Mouse (Mus musculus): ENCODE results near the gene Asl.

Gene Asl

GRCm38 (mm10) chr5:130003229-130003628 is 25.8 kb downstream of the Asl start:
- DNase-seq (ENCODE audit: low spot score), result no peak

GRCm38 (mm10) chr5:130002301-130003146 is 26.5 kb downstream of the Asl start, which contains the start of gene Gusb:
TSS of gene Gusb (minus strand) at chr5:130003049.
- peak; percentile 83 for DNase-seq (ENCODE audit: low spot score)

- DNase-seq (ENCODE audit: low spot score), result no peak
These were observed 27.6 kb downstream of the Asl start for GRCm38 (mm10) chr5:130001356-130001987.

DNA sequence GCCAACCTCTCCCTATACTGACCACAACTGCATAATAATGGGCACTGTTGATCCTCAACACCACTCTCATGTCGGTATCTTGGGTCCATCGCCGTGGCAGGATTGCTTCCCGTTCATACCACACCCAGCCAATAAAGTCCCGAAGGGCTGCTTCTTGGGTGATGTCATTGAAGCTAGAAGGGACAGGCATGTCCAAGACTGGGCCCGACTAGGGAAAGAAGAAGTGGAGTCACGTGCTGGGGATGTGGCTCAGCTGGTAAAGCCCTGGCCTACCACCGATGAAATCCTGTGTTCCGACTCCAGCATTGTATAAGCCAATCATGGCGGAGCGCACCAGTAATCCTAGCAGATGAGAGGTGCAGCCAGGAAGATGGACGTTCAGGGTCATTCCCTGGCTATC is 28.3 kb downstream of the Asl start:
- no peak for DNase-seq (ENCODE audit: low spot score)

DNA sequence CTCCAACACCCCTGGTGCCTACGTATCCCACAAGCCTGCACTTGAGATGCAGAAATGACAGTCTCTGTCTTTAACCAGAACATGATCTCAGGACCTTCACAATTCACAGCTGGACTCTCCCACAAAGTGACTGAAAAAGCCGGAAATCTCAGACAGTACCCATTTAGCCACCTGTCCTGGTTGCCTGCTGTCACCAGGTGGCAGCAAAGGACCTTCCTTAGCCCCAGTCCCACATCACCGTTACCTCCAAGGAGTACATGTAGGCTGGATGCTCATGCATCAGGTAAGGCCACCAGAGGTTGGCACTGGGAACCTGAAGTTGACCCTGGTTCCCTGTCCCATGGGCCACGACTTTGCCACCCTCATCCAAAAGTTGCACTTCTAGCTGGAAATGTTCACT is 29.9 kb downstream of the Asl start:
- peak; percentile 77 for DNase-seq (ENCODE audit: low spot score)

- no peak for DNase-seq (ENCODE audit: low spot score)
These were observed 31.3 kb downstream of the Asl start for GRCm38 (mm10) chr5:129997700-129998099.

DNA sequence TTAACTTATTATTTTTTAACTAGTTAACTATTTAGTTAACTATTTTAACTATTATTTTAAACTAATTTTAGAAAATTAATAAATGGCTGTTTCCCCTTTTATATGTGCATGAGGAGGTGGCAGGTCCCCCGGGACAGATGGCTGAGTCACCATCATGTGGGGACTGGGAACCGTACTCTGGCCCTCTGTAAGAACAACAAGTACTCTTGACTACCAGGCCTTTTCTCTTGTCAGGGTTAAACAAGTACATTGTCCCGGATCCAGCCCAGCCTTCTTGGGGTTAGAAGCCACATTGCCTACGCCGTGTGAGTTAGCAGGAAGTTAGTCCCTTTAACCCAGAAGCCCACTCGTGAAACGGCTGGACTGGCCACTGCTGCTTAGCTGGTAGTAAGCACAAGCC is 34.1 kb downstream of the Asl start:
- no peak for DNase-seq (ENCODE audit: low spot score)

GRCm38 (mm10) chr5:129993374-129993773 is 35.7 kb downstream of the Asl start:
- DNase-seq (ENCODE audit: low spot score), result no peak

DNA sequence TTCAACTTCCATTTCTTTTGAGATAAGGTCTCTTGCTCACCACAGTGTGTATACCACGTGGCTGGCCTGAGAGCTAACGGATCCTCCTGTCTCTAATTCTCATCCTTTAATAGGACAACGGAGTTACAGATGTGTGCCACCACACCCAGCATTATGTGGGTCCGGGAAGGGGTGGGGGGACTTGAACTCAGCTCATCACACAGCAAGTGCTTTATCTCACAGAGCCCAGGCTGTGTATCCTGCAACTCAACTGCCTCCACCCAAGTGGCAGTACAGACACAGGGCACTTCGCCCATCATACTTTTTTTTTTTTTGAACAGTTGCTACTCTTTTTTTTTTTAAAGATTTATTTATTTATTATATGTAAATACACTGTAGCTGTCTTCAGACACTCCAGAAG is 37.1 kb downstream of the Asl start:
- DNase-seq (ENCODE audit: low spot score), result no peak

DNA sequence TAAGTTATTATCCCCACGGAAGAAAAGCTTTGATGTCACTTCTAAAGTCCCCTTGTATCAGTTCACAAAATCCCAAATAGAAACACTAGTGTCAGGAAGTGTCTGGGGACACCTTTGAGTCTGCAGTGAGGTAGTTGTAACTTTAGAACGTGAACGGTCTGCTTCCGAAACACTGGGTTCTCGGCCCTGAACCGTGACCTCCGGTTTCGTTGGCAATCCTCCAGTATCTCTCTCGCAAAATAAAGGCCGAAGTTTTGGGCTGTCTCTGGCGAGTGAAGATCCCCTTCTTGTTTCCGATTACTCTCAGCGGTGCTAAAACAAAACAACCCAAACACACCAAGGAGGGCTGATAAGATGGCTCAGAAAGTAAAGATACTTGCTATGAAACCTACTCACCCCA is 39.7 kb downstream of the Asl start:
- no peak for DNase-seq (ENCODE audit: low spot score)

- DNase-seq (ENCODE audit: low spot score), result no peak
These were observed 48.8 kb downstream of the Asl start for GRCm38 (mm10) chr5:129980216-129980615.

GRCm38 (mm10) chr5:129978608-129979007 is 50.4 kb downstream of the Asl start:
- no peak for DNase-seq (ENCODE audit: low spot score)

- DNase-seq (ENCODE audit: low spot score), result no peak
These were observed 51.3 kb downstream of the Asl start for GRCm38 (mm10) chr5:129977768-129978167.

- no peak for DNase-seq (ENCODE audit: low spot score)
These were observed 54.2 kb downstream of the Asl start for GRCm38 (mm10) chr5:129974866-129975311.

GRCm38 (mm10) chr5:129974354-129974753 is 54.7 kb downstream of the Asl start:
- DNase-seq (ENCODE audit: low spot score), result no peak

DNA sequence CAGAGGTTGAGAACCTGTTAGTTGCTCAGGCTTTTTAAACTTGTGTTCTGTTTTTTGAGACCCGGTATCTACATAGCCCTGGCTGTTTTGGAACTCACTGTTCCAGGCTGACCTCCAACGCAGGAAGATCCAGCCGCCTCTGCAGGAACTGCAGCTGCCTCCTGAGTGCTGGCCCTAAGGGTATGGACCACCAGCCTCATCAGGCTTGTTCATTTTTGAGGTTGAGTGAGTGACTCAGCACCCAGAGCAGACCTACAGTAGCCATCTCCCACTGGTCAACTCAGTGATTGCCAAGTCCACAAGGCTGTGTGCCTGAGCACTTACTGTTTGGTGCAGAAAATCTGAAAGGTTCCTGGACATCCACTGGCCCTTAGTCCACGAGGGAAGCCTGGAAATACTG is 57.6 kb downstream of the Asl start:
- no peak for DNase-seq (ENCODE audit: low spot score)

DNA sequence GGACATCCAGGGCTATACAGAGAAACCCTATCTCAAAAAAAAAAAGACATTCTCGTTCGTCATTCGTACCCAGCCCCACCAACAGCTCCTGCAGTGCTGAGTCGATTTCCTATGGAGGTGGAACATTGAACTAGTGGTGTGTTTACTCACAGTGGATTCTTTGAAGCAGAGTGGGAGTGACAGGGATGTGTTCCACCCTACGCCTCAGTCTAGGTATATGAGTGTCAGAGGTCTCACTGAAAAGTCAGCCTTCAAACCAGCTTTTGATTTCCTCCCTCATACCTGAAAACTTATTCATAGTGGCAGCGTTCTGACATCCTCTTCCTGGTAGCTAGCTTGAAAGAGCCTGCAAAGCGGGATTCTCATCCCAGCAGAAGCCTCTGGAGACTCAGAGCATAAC is 60.6 kb downstream of the Asl start:
- no peak for DNase-seq (ENCODE audit: low spot score)

- DNase-seq (ENCODE audit: low spot score), result no peak
These were observed 62.6 kb downstream of the Asl start for GRCm38 (mm10) chr5:129966448-129966847.

DNA sequence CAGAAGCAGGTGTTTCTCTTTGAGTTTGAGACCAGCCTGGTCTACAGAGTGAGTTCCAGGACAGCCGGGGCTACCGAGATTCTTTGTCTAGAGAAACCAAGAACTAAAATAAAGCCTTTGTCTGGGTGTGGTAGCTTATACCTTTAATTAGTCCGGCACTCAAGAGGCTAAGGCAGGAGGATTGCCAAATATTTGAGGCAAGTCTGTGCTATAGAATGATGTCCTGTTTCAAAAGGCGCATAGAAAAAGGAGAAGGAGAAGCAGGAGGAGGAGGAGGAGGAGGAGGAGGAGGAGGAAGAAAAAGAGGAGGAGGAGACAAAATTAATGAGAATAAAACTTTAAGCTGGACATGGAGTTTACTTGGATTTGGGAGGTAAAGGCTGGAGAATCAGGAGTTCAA is 65.8 kb downstream of the Asl start:
- no peak for DNase-seq (ENCODE audit: low spot score)

Measured in retina, embryonic 14.5 days (tissue).